Comparison of ENCODE assay signal across 9 mouse cellular contexts in genomic region chr13:58938464-58938863, GRCm38 (mm10).
DNase-seq lines count a peak whose midpoint lies in the region; ATAC-seq and TF ChIP-seq lines count a peak whose summit lies in the region.
"Had no signal": no experiment of that assay in that cellular context is flagged by ENCODE, and none has a peak within 500 bp of the region (broad histone marks: within the 10 kb centered on the region; RNA-seq: fewer than 3 reads in every experiment).

No protein-coding gene starts in this region.

- peak; percentile 19 to 66 for DNase-seq in adrenal gland, adult (ENCODE audit: inconsistent age in 2 of 2, low spot score in 1 of 2)
- DNase-seq in adrenal gland, postnatal 4 days (ENCODE audit: low spot score in 2 of 2), result no peak
- no peak for DNase-seq in left cerebral cortex, adult 2 months (ENCODE audit: extremely low spot score in 1 of 2, low spot score in 2 of 2)
- no peak for DNase-seq in left cerebral cortex, adult 18-20 months (ENCODE audit: low spot score in 2 of 2)
- DNase-seq in cerebellum, adult 18-20 months, result peak; percentile 86 to 93
- DNase-seq in kidney, postnatal 14 days, result peak; percentile 28
- no peak for DNase-seq in urinary bladder, postnatal 14 days (ENCODE audit: low spot score)

- no peak overlapping the region for H3K9ac ChIP-seq in liver, embryonic 12.5 days

- no peaks in the 10 kb centered on the region for H3K27me3 ChIP-seq in liver, embryonic 12.5 days (replicated peaks)

- peak overlapping the region; percentile 55; the same call in 1 of the 2 replicates for H3K27ac ChIP-seq in left cerebral cortex, adult 2 months
- no peak overlapping the region for H3K27ac ChIP-seq in liver, embryonic 12.5 days

- no peaks in the 10 kb centered on the region for H3K9me3 ChIP-seq in liver, embryonic 12.5 days (replicated peaks)

- H3K4me1 ChIP-seq in liver, embryonic 12.5 days, result no peaks in the 10 kb centered on the region

- H3K36me3 ChIP-seq in liver, embryonic 12.5 days, result no peaks in the 10 kb centered on the region

- TF ChIP-seq CTCF in left cerebral cortex, adult 2 months (IDR thresholded peaks at IDR 0.05), result no peak

- 48% methylated on average over 4 of the region's 4 CpGs for WGBS in liver, embryonic 12.5 days (ENCODE audit: insufficient replicate concordance)

- intact Hi-C loops in left cerebral cortex, adult 2 months (cut with DNase I), result loop anchor here (5.0 kb wide), 3 partner anchors 71 to 134 kb away; partner anchors contain the start of gene Ntrk2

- H3K4me2 ChIP-seq in liver, embryonic 12.5 days, result no peak overlapping the region

- no peak for ATAC-seq in liver, embryonic 12.5 days

- no peak overlapping the region for H3K4me3 ChIP-seq in left cerebral cortex, adult 2 months
- H3K4me3 ChIP-seq in liver, embryonic 12.5 days, result no peak overlapping the region
- H3K4me3 ChIP-seq: myocyte had no signal

Comparison
In these comparisons a context has a peak if more than half of its experiments do, and no peak if none do; other contexts are left out.
1. DNase-seq: peak in adrenal gland, adult (2 of 2), cerebellum, adult 18-20 months (2 of 2) and kidney, postnatal 14 days (single experiment); none in adrenal gland, postnatal 4 days (0 of 2), left cerebral cortex, adult 2 months (0 of 2), left cerebral cortex, adult 18-20 months (0 of 2) and urinary bladder, postnatal 14 days (single experiment).